Mouse (Mus musculus): Measurements from ENCODE around the gene Ahnak2.

The Ahnak2 gene

GRCm38 (mm10) chr12:112798716-112799115, 3.7 kb downstream of the Ahnak2 start:
- in situ Hi-C loops (cut with MboI; ENCODE audit: unreplicated experiment in 2 of 2) = loop anchor here (5.0 kb wide), 2 partner anchors 39 to 51 kb away; no protein-coding TSS in a partner anchor

- in situ Hi-C loops (cut with MboI; ENCODE audit: unreplicated experiment in 2 of 2) = loop anchor here (5.0 kb wide), 2 partner anchors 39 to 51 kb away; no protein-coding TSS in a partner anchor
Observed at GRCm38 (mm10) chr12:112798332-112798681, 4.2 kb downstream of the Ahnak2 start.

- in situ Hi-C loops (cut with MboI; ENCODE audit: unreplicated experiment in 2 of 2) = loop anchor here (5.0 kb wide), 2 partner anchors 39 to 51 kb away; no protein-coding TSS in a partner anchor
Observed at GRCm38 (mm10) chr12:112797672-112798331, 4.7 kb downstream of the Ahnak2 start.

- in situ Hi-C loops (cut with MboI; ENCODE audit: unreplicated experiment in 2 of 2) = loop anchor here (5.0 kb wide), 2 partner anchors 40 to 50 kb away; no protein-coding TSS in a partner anchor
Observed at GRCm38 (mm10) chr12:112796551-112797510, 5.6 kb downstream of the Ahnak2 start.

DNA sequence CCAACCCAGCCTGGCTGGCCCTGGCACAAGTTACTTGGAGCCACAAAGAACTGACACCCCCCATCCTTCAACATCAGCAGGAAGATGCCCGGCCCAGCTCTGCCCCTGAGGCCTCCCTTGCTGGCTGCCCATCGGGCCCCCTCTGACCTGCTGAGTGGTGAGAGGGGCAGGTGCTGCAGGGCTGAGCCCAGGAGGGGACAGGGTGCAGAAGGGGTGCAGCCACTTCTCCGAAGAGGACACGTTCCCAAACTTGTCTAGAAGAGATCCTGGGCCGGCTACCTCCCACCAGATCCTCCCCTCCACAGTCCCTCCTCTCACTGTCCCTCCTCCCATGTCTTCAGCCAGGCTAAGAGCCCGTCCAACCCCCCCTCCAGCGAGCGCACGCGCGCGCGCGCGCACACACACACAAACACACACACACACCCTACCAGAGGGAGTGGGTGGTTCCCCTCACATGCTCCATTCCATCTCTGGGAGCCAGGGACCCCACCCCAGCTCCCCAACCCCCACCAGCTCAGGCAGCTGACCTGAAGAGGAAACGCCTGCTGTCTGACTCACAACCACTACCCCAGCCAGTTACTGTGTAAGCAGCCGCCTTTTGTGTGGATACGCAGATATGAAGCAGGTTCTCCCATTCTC, 6.9 kb downstream of the Ahnak2 start:
- in situ Hi-C loops (cut with MboI; ENCODE audit: unreplicated experiment in 2 of 2) = loop anchor here (5.0 kb wide), 2 partner anchors 42 to 48 kb away; no protein-coding TSS in a partner anchor

- in situ Hi-C loops (cut with MboI; ENCODE audit: unreplicated experiment in 2 of 2) = loop anchor here (5.0 kb wide), 2 partner anchors 42 to 48 kb away; no protein-coding TSS in a partner anchor
Observed at GRCm38 (mm10) chr12:112794998-112795397, 7.5 kb downstream of the Ahnak2 start.

GRCm38 (mm10) chr12:112794356-112794816, 8.1 kb downstream of the Ahnak2 start:
- in situ Hi-C loops (cut with MboI; ENCODE audit: unreplicated experiment in 2 of 2) = no loop called here

GRCm38 (mm10) chr12:112793601-112794355, 8.7 kb downstream of the Ahnak2 start:
- in situ Hi-C loops (cut with MboI; ENCODE audit: unreplicated experiment in 2 of 2) = no loop called here

GRCm38 (mm10) chr12:112791026-112791425, 11.4 kb downstream of the Ahnak2 start:
- in situ Hi-C loops (cut with MboI; ENCODE audit: unreplicated experiment in 2 of 2) = no loop called here

DNA sequence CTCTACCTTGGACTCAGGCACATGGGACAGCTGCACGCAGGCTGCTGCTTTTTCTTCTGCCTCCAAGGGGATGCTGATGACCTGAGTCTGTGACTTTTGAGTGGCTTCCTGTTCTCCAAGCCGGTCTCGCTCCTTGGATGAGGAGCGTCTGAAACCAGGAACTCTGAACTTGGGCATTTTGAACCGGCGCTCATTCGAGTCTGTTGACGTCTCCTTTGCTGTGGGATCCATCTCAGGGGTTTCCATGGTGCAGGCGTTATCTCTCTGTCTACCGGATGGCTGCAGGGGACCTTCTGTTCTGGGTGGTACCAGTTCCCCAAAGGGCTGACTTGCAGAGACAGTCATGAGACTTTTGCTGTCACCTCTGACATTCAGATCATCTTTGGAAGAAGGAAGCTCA, 28.0 kb downstream of the Ahnak2 start:
- in situ Hi-C loops (cut with MboI; ENCODE audit: unreplicated experiment in 2 of 2) = no loop called here

GRCm38 (mm10) chr12:112774026-112774425, 28.4 kb downstream of the Ahnak2 start:
- in situ Hi-C loops (cut with MboI; ENCODE audit: unreplicated experiment in 2 of 2) = no loop called here

DNA sequence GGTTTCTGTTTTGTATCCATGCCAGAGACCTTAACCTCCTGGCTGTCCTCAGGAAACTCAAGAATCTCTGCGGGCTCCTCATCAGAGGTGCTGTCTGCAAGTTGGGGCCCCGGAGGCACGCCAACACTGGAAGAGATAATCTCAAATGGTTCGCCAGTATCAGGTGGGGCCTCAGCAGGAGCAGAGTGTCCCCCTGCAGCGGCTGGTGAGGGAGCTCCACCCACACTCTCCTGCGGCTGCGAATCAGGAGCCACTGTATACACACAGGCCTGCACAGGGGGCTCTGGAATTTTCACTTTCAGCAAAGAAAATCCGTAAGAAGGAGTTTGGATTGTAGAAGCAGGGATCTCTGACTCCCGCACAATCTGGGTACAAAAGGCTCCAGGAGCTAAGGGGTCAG, 29.1 kb downstream of the Ahnak2 start:
- in situ Hi-C loops (cut with MboI; ENCODE audit: unreplicated experiment in 2 of 2) = no loop called here

- in situ Hi-C loops (cut with MboI; ENCODE audit: unreplicated experiment in 2 of 2) = no loop called here
Observed at GRCm38 (mm10) chr12:112772306-112772705, 30.2 kb downstream of the Ahnak2 start.

GRCm38 (mm10) chr12:112770396-112770795, 32.1 kb downstream of the Ahnak2 start:
- in situ Hi-C loops (cut with MboI; ENCODE audit: unreplicated experiment in 2 of 2) = no loop called here

DNA sequence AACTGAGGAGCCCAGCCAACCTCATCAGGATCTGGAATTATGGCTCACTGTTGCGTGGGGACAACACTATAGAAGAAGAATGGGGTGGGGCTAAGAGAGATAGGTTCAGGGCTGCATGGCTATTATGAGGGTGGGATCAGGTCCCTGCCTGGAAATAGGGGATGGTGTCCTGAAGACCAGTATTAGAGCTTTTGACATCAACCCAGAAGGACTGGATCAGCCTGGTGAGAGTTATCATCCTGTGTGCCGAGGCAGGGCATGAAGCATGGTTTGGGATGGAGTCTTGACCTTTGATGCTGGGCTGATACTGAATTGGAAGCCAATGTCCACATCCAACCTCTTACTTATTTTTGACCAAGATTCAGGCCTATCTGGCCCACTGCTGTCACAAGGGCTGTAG, 32.7 kb downstream of the Ahnak2 start:
- in situ Hi-C loops (cut with MboI; ENCODE audit: unreplicated experiment in 2 of 2) = no loop called here

DNA sequence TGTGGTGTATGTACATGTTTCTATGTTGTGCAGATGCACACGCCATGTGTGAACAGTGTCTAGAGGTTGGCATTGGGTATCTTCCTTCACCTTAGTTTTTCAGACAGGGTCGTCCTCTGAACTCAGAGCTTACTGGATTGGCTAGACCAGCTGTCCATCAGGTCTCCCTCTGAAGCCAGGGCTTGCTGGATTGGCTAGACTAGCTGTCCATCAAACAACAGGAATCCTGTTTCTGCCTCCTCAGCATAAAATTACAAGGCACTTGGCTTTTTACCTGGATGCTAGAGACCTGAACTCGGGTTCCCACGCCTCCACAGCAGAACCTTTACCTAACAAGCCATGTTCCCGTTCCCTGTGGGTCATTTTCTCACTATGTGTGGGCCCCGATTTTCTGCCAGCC, 33.4 kb downstream of the Ahnak2 start:
- in situ Hi-C loops (cut with MboI; ENCODE audit: unreplicated experiment in 2 of 2) = no loop called here

- in situ Hi-C loops (cut with MboI; ENCODE audit: unreplicated experiment in 2 of 2) = no loop called here
Observed at GRCm38 (mm10) chr12:112768166-112768565, 34.3 kb downstream of the Ahnak2 start.

DNA sequence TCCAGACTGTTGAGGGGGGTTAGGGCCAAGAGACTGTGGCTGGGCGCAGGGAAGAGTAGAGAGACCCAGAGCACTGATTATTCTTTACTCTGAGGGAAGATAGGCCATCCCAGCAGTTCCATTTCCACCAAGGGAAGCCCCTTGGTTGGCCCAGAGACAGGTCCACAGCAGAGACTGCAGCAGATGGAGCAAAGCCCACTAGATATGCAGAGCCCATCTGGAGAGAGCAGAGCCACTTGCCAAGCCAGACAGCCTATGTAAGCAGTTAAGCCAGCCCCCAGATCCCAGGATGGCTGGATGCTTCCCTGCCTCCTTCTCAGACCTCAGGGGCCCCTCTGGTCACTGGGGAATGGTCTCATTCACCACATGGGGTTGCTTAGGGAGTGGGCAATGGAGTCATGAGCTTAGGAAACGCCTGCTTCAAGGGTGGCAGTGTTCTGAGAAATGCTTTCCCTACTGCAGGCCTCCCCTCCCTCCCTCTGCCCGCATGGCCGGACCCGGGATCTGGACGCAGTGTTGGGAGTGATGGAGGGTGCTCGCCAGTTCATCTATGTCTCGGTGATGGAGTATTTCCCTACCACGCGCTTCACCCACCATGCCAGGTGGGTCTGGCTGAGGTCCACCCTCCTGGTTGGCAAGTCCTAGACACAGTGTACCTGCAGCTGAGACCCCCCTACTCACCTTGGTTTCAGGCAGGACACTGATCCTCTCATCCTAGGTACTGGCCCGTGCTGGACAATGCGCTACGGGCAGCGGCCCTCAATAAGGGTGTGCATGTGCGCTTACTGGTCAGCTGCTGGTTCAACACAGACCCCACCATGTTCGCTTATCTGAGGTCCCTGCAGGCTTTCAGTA, 35.2 kb downstream of the Ahnak2 start:
- in situ Hi-C loops (cut with MboI; ENCODE audit: unreplicated experiment in 2 of 2) = no loop called here

DNA sequence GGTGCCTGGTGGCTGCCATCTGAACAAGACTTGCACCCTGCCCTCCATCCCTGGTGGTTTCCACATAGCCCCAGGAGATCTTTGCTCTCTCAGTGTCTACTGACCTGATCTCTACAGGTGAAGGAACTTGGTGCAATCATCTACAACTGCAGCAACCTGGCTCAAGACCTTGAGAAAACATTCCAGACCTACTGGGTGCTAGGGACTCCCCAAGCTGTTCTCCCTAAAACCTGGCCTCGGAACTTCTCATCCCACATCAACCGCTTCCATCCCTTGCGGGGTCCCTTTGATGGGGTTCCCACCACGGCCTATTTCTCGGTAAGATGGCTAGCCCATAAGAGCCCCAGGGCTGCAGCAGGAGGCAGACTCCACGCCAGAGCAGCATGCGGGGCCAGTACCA, 35.9 kb downstream of the Ahnak2 start:
- in situ Hi-C loops (cut with MboI; ENCODE audit: unreplicated experiment in 2 of 2) = no loop called here

All from v-Abl transformed pro-B cells (cell line).